Mouse (Mus musculus): ENCODE results near the gene Rgsl1. TPM values are rescaled to one million over a fixed set of nuclear protein-coding genes. Genes with fewer than 3 reads are reported as not detected.
A peak's percentile ranks its signal among the peaks of the same experiment; 100 is the strongest.

Gene Rgsl1
- polyA plus RNA-seq, 1 experiment from 2014 or later: 0.18 TPM

DNA sequence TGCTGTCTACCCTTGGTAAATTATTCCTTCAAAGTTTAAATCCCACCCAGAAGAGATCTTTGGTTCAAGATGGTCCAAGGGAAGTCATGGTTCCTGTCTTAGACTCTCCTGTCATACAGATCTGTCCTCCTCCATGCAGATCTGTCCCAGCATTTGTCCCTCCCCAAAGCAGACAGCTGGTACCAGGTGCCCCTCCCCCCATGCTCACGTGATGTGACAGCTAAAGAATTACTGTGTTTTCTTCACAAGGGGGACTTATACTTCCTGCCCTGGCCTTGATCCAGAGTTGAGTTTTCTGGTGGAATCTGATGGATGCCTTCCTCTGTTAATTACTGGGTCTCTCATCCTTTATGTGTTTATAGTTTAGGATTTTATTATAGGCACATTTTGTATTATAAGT, 95.4 kb downstream of the Rgsl1 start:
- peak overlapping the region; percentile 84 for H3K27ac ChIP-seq (replicated peaks)
- no peaks in the 10 kb centered on the region for H3K9me3 ChIP-seq
- 0% methylated on average over 1 of the region's 1 CpGs for WGBS
- peak overlapping the region; percentile 51; the same call in 1 of the 2 replicates for H3K4me2 ChIP-seq (replicated peaks)
- no peaks in the 10 kb centered on the region for H3K27me3 ChIP-seq
- 0 out of 2 replicates have a peak, but pooled peaks cover 2% of the 10 kb centered on the region for H3K36me3 ChIP-seq
- no peak overlapping the region for H3K9ac ChIP-seq (replicated peaks)
- peaks cover 59% of the 10 kb centered on the region for H3K4me1 ChIP-seq
- peak; percentile 9; the same call in 1 of the 2 replicates for ATAC-seq (replicated peaks)
- no peak overlapping the region for H3K4me3 ChIP-seq

DNA sequence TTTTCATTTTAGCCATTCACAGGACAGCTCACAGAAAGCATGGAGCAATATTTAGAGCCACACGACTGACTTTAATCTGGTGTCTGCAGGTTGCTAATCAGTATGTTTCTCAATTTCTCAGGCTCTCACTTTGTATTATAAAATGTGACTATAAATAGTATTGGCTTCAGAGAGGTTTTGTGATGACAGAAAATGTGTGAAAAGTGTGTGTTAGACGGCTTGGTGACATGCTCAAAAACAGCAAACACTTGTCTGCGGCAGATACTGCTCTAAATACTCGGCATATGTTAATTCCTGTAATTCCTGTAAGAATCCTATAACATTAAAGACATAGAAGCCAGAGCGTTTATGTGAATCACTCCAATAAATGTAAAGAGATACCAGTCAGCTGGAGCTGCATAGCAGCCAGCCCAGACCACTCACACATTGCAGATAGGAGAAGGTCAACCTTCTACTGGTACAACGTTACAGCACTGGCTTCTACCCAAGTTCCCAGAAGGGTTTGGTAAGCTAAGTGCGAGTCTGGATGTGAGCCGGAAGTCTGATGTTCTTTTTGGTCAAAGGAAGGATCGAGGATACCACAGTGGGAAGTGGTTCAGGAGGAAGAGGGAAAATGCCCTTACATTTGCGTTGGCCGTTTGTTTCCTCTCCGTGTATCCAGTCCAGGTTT, 95.9 kb downstream of the Rgsl1 start:
- ATAC-seq (replicated peaks): no peak
- Histone ChIP-seq H3K36me3 (no peaks in the 10 kb centered on the region), H3K9ac (replicated peaks) (no peak overlapping the region), H3K9me3 (no peaks in the 10 kb centered on the region), H3K4me1 (peaks cover 63% of the 10 kb centered on the region), H3K27me3 (no peaks in the 10 kb centered on the region), H3K4me3 (no peak overlapping the region), H3K4me2 (replicated peaks) (peak overlapping the region; percentile 51; the same call in 1 of the 2 replicates), H3K27ac (replicated peaks) (peak overlapping the region; percentile 84)
- 59% methylated on average over 12 of the region's 12 CpGs for WGBS

DNA sequence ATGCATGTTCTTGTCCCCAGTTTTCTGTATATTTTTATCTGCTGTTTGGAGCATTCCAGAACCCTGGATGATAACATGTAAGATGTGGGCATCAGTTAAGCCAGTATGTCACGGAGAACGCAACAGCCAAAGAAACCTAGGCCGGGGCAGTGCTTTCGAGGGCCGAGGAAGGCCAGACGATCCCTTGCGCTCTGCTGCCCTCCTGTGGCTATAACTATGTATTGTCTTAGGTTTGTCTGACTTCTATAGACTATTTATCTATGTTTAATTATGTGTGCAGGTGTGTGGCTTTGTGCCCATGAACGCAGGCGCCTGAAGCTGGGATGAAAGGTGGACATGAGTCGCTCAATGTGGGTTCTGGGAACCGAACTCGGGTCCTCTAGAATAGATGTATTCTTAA, 97.2 kb downstream of the Rgsl1 start:
- Histone ChIP-seq H3K9ac (replicated peaks) (no peak overlapping the region), H3K4me2 (replicated peaks) (no peak overlapping the region), H3K9me3 (no peaks in the 10 kb centered on the region), H3K27ac (replicated peaks) (no peak overlapping the region), H3K4me3 (no peak overlapping the region), H3K36me3 (no peaks in the 10 kb centered on the region), H3K4me1 (peaks cover 65% of the 10 kb centered on the region), H3K27me3 (no peaks in the 10 kb centered on the region)
- WGBS: 5% methylated on average over 12 of the region's 12 CpGs
- ATAC-seq (replicated peaks): no peak

DNA sequence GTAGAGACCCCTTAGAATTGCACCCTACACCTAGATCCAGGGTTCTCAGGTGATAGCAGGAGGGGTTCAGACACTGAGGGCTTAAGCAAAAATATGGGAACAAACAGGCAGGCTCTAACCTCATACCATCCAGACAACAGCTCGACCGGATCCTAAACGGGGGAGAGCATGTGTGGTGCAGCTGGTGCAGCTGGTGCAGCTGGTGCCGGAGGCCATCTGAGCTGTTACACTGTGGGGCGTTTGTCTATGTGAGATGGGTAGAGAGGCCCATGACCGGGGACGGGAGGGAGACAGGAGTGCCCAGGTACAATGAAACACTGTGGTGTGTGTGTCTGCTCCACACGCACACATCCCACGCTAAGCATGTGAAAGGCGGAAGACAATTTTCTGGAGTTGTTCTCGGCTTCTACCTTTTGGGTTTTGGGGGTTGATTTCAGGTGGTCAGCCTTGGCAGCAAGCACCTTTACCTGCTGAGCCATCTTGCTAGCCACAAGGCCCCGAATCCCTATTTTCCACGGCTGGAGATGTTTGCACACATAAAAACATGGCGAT, 97.7 kb downstream of the Rgsl1 start:
- Histone ChIP-seq H3K9ac (replicated peaks) (no peak overlapping the region), H3K36me3 (no peaks in the 10 kb centered on the region), H3K9me3 (no peaks in the 10 kb centered on the region), H3K27me3 (no peaks in the 10 kb centered on the region), H3K27ac (replicated peaks) (no peak overlapping the region), H3K4me1 (peaks cover 64% of the 10 kb centered on the region), H3K4me3 (no peak overlapping the region), H3K4me2 (replicated peaks) (no peak overlapping the region)
- peak; percentile 9; the same call in 1 of the 2 replicates for ATAC-seq (replicated peaks)
- 71% methylated on average over 14 of the region's 14 CpGs for WGBS

DNA sequence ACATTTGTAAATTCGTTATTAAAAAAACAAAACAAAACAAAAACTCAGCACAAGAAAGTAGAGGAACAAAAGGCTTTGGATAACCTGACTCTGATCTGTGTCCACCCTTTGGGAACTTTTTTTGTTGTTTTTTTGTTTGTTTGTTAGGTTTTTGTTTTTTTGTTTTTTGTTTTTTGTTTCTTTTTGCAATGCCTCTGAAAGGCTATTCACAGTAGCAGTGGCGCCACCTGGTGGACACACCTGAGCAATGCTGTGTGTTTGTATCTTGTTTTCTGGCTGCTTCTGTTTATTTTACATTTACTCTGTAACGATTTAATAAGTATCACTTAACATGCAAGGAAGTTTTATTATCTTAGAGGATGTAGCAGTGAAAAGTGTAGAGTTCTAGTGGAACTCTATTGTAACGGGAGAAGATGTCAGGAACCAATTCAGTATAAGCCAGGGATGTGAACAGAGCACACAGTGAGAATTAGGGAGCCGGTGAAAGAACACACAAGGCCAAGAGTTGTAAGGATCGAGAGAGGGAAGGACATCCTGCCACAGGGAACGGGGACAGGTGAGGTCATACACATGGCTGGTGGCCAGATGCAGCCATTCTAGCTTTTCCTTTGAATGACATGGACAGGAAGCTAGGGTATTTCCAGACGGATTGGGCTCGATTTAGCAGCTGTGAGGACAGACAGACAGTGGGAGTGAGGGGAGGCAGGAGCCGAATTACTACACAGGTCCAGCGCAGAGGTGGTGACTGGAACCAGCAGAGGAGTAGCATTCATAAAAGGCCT, 101.4 kb downstream of the Rgsl1 start:
- H3K36me3 ChIP-seq: no peaks in the 10 kb centered on the region
- peak overlapping the region; percentile 74 for H3K4me2 ChIP-seq (replicated peaks)
- no peak for ATAC-seq (replicated peaks)
- WGBS: 59% methylated on average over 11 of the region's 11 CpGs
- no peaks in the 10 kb centered on the region for H3K9me3 ChIP-seq
- H3K27ac ChIP-seq (replicated peaks): no peak overlapping the region
- H3K4me3 ChIP-seq: peak overlapping the region; percentile 50
- H3K9ac ChIP-seq (replicated peaks): no peak overlapping the region
- peaks cover 59% of the 10 kb centered on the region for H3K4me1 ChIP-seq
- H3K27me3 ChIP-seq: no peaks in the 10 kb centered on the region

DNA sequence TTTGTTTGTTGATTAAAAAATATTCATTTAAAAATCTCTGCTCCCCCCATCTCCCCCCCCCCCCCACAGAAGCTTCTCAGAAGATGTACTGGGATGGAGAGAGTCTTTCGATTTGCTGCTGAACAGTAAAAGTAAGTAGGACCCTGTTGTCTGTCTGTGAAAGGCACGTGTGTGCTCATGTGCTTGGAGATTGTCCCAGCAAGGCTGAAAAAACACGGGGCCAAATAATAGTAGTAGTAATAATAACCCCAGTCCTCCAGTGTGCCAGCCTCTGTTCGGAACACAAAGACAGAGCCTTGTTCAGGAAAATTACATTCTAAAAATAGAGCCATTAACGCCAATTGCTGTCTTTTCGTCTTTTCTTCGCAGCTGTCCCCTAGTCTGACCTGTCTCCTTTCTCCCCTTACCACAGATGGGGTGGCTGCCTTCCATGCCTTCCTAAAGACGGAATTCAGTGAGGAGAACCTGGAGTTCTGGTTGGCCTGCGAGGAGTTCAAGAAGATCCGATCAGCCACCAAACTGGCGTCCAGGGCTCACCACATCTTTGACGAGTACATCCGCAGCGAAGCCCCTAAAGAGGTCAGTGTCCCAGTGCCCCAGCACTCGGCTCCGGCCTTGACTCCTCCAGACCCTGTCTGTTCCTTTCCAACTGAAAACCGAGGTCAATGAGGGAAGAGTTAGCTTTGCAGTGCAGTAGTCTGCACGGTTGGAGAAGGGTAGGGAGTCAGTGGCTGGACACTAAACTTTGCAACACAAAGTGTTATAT, 102.2 kb downstream of the Rgsl1 start:
- ATAC-seq (replicated peaks): no peak
- Histone ChIP-seq H3K36me3 (no peaks in the 10 kb centered on the region), H3K27ac (replicated peaks) (peak overlapping the region; percentile 3; the same call in 1 of the 2 replicates), H3K4me2 (replicated peaks) (peak overlapping the region; percentile 74), H3K27me3 (no peaks in the 10 kb centered on the region), H3K4me3 (peak overlapping the region; percentile 50), H3K4me1 (peaks cover 62% of the 10 kb centered on the region), H3K9me3 (no peaks in the 10 kb centered on the region), H3K9ac (replicated peaks) (no peak overlapping the region; the same call in 1 of the 2 replicates)
- WGBS: 49% methylated on average over 18 of the region's 18 CpGs

- no peaks in the 10 kb centered on the region for H3K27me3 ChIP-seq
- H3K4me1 ChIP-seq: peaks cover 67% of the 10 kb centered on the region
- no peaks in the 10 kb centered on the region for H3K36me3 ChIP-seq
- no peak overlapping the region; the same call in 1 of the 2 replicates for H3K27ac ChIP-seq (replicated peaks)
- 27% methylated on average over 12 of the region's 12 CpGs for WGBS
- H3K9me3 ChIP-seq: no peaks in the 10 kb centered on the region
- H3K4me2 ChIP-seq (replicated peaks): peak overlapping the region; percentile 74
- H3K9ac ChIP-seq (replicated peaks): peak overlapping the region; percentile 48
- ATAC-seq (replicated peaks): no peak
- peak overlapping the region; percentile 50 for H3K4me3 ChIP-seq
Measured at GRCm38 (mm10) chr1:153740775-153741400, 103.1 kb downstream of the Rgsl1 start.

DNA sequence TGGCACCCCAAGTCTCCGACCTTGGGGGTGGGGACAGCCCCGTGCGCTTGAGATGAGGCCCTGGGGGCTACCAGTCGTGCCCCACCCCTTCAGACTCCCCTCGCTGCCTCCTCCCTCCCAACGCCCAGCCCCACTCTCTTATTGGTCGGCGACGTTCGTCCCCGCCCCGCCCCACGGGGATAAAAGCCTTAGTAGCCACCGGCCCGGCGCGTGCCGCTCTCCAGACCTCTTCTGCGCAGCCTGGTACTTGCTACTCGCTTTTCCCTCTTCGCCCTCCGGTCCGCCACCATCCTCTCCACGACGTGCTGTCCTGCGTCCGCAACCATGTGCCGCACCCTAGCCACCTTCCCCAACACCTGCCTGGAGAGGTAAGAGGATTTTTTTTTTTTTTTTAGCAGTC, 103.8 kb downstream of the Rgsl1 start, which contains the start of gene Rgs16:
Rgs16 (plus strand) TSS at position 205 of the 400 bp plus-strand sequence.
- Histone ChIP-seq H3K36me3 (no peaks in the 10 kb centered on the region), H3K9me3 (no peaks in the 10 kb centered on the region), H3K4me2 (replicated peaks) (peak within 1 kb of the TSS; percentile 74), H3K4me3 (peak within 1 kb of the TSS; percentile 50), H3K27ac (replicated peaks) (no peak within 1 kb of the TSS; the same call in 1 of the 2 replicates), H3K27me3 (no peaks in the 10 kb centered on the region), H3K9ac (replicated peaks) (peak within 1 kb of the TSS; percentile 48), H3K4me1 (peaks cover 67% of the 10 kb centered on the region)
- ATAC-seq (replicated peaks): peak; percentile 79
- WGBS: 2% methylated on average over 28 of the region's 28 CpGs

- H3K27me3 ChIP-seq: no peaks in the 10 kb centered on the region
- 17% methylated on average over 13 of the region's 13 CpGs for WGBS
- H3K4me1 ChIP-seq: peaks cover 64% of the 10 kb centered on the region
- no peak overlapping the region for H3K9ac ChIP-seq (replicated peaks)
- no peaks in the 10 kb centered on the region for H3K36me3 ChIP-seq
- no peak for ATAC-seq (replicated peaks)
- peak overlapping the region; percentile 74 for H3K4me2 ChIP-seq (replicated peaks)
- H3K27ac ChIP-seq (replicated peaks): no peak overlapping the region
- H3K9me3 ChIP-seq: no peaks in the 10 kb centered on the region
- H3K4me3 ChIP-seq: peak overlapping the region; percentile 50
Measured at GRCm38 (mm10) chr1:153739437-153740015, 104.4 kb downstream of the Rgsl1 start.

DNA sequence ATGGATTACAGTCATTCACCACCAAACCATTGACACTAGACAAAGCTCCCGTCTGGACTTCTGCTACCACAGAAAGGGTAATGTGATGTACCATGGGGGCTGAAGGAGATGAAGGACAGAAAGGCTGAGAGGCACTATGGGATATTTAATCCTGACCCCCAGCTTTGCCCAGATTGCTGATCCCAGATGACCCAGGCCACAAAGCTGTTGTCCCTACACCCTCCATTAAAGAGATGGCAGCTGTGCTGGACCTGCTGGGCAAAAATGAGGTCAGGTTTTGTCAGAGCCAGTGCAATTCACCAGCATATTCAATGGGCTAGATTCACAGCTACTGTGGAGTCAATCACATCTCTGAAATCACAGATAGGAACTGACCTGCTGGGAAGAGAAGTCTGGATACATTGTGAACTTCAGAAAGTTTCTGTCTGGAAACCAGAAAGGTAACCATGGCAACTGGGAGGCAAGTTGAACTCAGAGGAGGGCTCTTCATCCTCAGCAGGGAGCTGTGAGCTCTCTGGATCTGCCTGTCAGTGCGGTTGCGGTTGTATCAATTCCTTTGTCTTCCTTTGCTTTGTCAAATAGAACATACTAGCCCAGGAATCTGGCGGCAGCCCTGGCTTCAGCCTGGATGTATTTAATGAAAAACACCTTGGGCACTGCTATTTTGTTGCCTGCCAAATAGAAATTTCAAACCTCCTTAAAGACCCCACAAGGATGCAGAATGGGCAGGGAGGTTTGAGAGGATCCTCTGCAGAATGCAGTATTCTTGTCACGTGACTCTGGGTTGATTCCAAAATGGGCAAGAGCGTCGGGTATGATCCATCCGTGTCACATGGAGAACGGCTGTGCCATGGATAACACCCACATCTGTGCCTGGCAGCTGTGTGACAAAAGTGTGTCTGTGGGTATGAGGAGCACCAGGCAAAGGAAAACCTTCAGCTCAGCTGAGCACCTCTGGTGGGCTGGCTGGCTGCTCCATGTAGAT, 106.5 kb downstream of the Rgsl1 start:
- Histone ChIP-seq H3K4me2 (replicated peaks) (no peak overlapping the region), H3K27ac (replicated peaks) (peak overlapping the region; percentile 54), H3K9ac (replicated peaks) (no peak overlapping the region), H3K4me1 (peaks cover 53% of the 10 kb centered on the region), H3K4me3 (no peak overlapping the region), H3K36me3 (no peaks in the 10 kb centered on the region), H3K27me3 (no peaks in the 10 kb centered on the region), H3K9me3 (no peaks in the 10 kb centered on the region)
- WGBS: 30% methylated on average over 9 of the region's 9 CpGs
- peak; percentile 9; the same call in 1 of the 2 replicates for ATAC-seq (replicated peaks)

Measured in forebrain, embryonic 15.5 days (tissue).